Mouse (Mus musculus) T-helper 1 cell (primary cell): ENCODE results near the gene Rrad.

Source experiments
- in situ Hi-C: fragments of 300-600 bp; cut with MboI, MseI; formaldehyde crosslinking; loops from one replicate; pipeline ENCODE4 v1.15.1; 2025; ENCODE audit warnings: high pct_unique_total_duplicates

The Rrad gene

DNA sequence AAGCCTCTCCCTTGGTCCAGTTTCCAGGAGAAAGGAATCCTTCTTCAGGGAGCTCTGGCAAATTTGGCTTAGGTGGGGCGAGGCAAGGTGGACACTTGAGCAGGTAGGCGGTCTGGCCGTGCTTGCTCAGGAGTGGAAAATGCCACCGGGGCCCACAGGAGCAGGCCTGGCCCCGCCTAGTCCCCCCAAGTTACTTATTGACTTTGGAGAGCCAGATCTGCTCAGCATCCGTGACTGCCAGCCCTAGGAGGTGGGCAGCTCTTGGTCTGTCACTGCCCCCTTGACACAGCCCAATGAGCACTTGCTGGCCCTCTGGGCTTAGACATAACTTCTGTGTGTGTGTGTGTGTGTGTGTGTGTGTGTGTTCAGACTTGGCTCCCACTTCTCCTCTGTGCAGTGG, 7.0 kb downstream of the Rrad start, which contains the start of gene Cdh16:
Gene Cdh16, minus strand, starts transcription at position 236 of the 400 bp plus-strand sequence.
- in situ Hi-C loops = no loop called here

DNA sequence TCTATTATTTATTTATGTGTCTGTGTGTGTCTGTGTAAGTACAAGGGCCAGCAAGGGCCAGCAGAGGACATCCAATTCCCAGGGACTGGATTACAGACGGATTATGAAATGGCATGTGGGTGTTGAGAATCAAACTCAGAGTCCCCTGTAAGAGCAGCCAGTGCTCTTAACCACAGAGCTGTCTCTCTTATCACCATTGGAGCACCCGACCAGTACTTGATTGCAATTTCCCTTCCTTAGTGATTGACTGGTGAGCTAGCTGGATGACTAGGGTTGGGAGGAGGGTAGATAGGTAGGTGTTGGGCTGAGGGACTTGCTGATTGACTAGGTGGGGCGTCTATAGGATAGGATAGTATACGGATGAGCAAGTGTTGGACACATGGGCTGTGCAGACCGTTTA, 10.4 kb downstream of the Rrad start:
- in situ Hi-C loops = no loop called here

DNA sequence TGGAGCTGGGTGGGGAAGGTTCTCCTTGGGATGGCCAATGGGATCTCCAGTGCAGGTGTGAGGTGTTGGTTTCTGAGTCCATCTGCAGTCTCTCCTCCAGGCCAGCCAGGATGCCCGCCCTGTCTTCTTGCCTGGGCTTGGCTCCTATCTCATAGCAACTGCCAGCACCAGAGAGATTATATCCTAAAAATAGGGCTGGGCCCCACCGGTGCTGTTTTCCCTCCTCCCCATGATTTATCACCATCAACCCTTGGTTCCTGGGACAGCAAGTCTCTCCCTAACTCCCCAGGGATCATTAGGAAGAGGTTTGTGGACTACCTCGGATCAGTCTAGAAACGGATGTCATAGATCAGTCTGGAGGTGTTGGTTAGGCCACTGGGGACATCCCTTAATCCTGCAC, 18.0 kb downstream of the Rrad start:
- in situ Hi-C loops = no loop called here

DNA sequence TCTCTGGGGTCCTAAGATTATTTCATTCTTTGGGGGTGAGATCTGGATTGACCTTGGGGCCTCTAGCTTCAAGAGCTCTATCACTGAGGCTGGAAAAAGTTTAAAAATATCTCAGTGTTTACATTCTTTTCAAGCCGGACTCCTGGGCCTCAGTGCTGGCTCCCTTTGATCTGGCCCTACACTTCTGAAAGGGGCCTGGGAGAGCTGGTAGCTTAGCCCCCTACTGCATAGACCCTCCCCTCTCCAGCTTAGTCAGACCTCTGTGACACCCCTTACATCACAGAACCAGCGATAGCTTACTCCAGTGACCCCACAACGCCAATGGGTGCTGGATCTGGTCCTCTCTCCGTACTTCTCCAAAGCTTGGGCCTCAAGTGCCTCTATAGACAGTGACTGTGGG, 19.5 kb downstream of the Rrad start:
- in situ Hi-C loops = no loop called here

DNA sequence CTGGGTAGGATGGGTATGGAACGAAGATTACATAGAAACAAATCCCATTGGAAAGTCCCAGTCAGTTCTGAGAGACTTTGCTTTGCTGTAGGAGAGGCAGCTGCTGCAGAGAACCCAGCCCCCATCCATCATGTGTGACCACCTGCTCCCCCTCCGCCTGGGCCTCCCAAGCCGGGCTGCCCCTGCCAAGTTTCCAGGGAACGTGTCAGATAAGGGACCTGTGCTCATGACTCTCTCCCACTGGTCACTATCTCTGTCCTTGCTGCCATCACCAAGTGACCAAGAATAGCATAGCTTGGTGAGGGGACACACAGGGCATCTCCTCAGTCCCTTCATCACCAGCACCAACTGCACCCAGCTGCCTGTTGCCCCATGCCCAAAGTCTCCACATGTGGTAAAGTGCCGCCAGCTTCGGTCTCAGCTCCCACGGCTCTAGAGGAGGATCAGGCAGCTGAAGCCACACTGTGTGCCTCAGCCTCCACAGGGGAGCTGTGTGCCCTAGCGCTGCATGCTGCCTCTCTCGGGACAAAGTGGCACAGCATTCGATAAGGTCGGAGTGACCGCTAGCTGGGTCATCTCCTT, 20.9 kb downstream of the Rrad start:
- in situ Hi-C loops = no loop called here

DNA sequence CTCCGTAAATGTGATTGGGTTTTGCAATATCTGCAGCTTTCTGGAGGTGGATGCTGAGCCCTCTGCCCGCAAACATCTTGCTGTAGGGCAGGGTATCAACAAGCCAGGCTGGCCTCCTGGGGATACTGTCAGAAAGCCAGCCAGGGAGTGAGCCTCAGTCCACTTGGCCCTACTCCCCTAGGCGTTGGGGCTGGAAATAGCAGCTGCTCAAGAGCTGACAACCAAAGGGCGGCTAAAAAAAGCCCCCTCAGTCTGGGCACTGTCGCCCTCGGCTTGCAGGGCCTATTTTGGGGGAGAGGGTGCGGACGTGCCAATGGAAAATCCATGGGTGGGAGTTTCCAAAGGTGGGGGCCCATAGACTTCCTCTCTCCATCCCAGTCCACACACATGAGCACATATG, 21.9 kb downstream of the Rrad start:
- in situ Hi-C loops = no loop called here

DNA sequence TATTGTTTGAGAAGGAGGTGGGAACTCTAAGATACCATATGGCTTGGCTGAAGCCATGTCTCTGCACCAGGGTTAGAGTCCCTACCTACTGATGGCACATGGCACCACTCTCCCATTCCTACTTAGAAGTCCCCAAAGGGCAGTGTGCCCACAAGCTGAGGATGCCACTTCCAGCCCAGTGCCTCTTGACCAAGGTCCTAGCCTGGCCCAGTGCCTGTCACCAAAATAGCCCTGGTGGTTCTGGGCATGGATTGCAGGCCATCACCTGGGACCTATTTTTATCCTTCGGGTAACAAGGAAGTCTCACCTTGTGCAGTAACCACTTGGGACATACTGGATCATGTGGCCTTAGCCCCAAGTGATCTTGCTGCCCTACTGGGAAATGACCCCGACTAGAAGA, 23.2 kb downstream of the Rrad start:
- in situ Hi-C loops = no loop called here

DNA sequence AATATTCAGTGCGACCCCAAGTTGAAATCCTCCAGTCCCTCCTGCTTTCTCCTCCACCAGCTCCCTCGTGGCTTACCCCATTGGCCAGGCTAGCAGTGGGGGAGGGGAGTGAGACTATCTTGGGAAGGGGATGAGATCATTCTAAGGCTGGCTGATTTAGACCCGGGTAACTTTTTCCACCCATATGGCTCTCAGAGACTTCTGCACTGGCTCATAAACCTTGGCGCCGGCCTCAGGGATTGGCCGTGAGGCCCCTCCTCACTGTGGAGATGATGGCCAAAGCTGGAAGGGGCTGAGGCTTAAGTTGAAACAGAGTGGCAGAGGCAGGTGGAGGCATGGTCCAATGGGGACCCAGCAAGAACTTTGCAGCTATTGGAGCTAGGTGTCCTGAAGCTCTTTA, 24.8 kb downstream of the Rrad start:
- in situ Hi-C loops = no loop called here

DNA sequence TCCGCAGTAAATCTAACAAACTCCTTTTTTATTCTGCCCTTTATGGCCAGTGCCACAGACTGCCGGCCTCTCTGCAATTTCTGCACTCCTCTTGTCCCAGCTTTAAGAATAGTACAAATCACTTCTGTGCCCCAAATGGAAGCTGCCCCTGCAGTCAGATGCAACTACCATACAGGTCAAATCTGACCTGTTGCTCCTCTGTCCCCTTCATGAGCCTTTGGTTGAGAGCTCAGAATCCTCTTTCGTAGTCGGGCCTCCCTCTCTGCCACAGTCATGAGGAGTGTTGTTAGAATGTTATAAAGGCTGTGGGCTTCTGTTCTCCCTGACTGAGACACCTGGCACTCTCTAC, 27.9 kb downstream of the Rrad start:
- in situ Hi-C loops = no loop called here

DNA sequence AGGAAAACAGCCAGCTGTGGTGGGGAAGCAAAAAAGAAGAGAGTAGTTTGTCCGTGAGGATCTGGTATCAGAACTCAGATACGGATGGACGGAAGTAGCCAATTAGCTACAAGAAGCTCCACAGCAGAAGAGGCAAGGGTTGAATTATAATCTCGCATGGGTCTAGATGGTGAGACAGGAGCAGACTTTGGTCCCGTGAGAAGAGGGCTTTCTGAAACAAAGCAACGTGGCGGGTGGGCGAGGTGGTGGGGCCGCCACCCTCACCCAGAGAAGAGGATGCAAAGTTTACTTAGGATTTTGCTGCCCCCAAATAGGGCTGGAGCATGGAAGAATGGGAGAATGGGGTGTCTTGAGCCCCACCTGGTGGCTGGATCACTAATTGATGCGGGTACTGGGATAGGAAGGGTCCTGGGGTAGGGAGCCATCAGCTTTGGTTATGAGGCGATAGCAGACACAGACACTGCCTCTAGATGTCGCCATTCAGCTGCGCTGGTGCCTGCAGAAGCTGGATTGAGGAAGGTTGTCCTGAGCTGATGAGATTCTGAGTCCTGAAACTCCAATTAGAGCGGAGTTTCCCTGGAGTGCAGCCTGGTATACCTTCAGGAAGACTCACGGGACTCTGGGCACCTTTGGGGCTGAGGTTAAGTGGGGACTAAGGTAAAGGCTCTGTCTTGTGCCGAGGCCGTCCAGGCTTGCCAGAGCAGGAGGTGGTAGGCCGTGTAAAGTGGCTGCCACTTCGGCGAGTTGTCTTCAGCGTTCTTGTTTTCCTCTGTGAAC, 28.5 kb downstream of the Rrad start:
- in situ Hi-C loops = no loop called here

DNA sequence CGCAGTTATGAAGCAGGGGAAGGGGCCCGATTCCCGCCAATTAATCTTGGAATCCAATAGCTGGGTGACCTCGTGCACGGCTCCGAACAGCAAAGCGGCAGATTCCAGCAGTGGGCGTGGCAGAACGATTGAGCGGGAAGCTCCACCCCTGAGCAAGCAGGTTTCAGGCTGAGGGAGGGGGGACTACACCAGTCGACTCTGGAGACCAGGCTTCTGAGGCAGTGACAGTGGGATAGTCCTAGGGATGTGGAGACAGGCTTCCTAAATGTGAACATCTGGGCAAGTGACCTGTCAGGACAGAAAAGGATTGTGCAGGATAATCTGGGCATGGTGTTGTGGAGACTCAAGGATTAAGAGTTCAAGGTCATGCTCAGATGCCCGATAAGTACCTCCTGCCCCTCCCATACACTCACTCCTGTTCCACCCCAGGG, 29.2 kb downstream of the Rrad start:
- in situ Hi-C loops = no loop called here

DNA sequence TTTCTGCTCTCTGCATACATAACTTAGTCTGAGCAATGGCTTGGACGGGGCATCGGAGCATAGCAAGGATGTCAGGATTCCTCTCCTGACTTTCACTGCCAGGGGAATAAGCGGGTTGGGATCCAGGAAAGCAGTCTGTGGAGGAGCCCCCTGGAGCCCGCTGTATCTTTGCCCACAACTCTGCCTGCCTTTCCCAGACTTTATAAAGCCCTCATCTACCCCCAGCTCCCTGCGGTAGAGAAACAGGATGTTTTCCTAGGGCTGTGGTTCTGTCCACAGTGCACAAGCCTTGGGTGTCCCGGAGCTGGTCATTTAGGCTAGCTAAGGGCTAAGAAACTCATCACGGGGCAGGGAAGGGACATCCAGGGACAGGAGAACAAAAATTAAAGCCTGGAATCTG, 29.7 kb downstream of the Rrad start:
- in situ Hi-C loops = no loop called here

DNA sequence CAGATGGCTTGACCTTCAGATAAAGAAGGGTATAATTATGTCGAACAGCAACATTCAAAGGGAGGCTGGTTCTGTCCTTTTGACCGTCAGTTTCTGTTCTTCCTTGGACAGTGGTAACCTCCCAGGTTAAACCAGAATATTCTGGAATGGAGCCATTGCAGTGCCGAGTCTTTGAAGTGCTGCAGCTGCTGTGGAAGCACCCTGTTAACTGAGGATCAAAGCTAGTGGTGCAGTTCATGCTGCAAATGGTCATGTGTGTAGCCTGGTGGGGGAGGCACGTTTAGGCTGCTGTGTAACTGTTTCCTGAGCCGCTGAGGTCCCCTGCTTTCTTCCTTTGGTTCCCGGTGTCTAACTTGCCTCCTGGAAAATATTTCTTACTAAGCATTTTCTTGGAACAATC, 32.6 kb downstream of the Rrad start:
- in situ Hi-C loops = no loop called here

DNA sequence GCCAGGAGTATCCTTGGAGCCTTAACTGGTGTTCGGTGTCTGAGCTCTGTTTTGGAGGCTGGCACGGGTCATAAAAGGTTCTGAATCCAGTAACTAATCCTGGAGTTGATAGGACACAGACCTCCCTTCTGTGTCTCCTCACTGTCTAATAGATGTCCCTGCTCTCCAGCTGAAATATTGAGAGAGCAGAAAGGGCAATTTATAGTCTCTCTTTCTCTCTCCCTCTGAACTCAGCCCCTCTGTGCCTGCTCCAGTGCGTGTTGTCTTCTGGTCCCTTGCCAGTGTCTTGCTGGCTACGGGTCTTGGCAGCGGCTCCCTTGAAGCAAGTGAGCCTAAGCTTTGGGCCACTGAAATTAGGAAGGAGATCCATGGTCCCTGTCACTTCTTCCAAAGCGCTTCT, 33.5 kb downstream of the Rrad start:
- in situ Hi-C loops = no loop called here

DNA sequence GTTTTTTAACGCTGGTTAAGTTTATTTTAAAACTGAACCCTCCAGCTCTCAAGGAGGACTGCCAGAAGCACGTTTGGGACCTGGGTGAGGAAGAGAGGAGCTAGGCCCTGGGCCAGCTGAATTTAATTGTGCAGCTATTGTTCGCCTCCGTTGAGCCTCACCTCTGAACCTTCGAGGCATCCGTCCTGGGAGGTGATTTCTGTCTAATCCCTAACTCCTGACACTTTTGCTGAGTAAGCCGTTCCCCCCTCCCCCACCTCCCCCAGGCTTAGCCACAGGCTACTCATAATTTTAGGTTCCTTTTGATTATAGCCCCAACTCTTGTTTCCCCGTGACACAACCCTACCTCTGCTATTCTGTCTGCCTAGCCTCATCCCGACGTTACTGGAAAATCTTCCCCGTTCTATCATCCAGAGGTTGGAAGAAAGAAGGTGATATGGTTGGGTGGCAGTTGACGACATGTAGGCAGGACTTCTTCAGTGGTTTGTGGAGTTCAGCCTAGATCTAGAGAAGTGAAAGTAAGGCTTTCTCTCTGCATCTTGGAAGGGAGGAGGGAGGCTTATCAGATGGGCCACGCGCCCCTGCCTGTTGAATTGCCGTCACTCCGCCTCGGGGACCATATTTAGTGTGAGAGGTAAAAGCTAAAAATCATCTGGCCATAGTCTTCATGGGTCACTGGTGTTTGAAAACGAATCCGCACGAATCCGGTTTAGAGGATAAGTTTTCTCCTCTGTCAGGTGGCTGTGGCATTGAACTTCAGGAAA, 35.2 kb downstream of the Rrad start:
- in situ Hi-C loops = no loop called here

DNA sequence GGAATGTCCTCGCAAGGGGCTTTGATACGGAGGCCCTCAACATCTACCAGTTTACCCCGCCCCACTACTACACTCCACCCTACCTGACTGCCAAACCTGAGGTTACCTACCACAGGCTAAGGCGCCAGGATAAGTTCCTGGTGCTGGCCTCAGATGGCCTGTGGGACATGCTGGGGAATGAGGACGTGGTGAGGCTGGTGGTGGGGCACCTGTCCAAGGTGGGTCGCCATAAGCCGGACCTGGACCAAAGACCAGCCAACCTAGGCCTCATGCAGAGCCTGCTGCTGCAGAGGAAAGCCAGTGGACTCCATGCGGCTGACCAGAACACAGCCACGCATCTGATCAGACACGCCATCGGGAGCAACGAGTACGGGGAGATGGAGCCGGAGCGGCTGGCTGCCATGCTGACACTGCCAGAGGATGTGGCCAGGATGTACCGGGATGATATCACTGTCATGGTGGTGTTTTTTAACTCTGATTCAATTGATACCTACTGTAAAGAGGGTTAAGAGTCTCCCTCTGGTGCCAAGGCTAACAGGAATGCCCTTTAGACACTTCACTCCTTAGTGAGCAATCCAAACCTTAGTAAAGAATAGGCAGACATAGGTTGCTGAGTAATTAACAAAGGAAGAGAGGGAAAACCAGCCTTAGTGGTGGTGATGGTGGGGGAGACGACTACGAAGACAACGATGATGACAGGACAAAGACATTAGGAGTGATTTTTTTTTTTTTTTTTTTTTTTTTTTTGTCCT, 36.3 kb downstream of the Rrad start:
- in situ Hi-C loops = no loop called here

DNA sequence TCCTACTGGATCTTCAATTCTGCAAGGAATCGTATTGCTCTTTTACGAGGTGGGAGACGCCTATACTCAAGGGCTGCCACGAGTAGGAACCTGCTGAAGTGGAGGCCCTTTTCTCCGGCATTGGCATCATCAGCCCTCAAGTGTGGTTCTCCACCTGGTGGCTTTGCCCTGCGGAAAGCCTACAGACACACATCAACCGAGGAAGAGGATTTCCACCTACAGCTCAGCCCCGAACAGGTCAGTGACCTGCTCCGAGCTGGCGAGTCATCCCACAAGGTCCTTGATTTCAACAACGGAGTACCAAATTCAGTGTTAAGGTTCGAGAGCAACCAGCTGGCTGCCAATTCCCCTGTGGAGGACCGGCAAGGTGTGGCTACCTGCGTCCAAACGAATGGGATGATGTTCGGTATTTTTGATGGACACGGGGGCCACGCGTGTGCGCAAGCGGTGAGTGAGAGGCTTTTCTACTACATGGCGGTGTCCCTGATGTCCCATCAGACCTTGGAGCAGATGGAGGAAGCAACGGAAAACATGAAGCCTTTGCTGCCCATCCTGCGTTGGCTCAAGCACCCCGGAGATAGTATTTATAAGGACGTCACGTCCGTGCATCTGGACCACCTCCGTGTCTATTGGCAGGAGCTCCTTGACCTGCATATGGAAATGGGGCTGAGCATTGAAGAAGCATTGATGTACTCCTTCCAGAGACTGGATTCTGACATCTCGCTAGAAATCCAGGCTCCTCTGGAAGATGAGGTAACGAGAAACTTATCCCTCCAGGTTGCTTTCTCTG, 37.4 kb downstream of the Rrad start:
- in situ Hi-C loops = no loop called here

DNA sequence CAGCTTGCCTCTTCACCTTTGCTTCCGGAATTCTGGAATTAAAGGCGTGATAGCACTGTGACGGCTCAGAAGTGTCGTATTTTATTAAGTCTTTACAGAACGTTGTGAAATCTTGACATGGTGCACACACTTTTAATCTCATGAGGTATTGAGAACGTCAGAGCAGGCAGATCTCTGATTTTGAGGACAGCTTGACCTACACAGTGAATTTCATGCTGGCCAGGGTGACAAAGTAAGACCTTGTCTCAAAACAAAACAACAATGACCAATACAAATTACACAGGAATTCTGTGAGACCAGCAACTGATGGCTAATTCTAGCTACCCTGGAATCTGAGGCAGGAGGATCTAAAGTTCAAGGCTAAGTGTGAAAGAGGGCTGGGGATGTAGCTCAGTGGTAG, 38.6 kb downstream of the Rrad start:
- in situ Hi-C loops = no loop called here

DNA sequence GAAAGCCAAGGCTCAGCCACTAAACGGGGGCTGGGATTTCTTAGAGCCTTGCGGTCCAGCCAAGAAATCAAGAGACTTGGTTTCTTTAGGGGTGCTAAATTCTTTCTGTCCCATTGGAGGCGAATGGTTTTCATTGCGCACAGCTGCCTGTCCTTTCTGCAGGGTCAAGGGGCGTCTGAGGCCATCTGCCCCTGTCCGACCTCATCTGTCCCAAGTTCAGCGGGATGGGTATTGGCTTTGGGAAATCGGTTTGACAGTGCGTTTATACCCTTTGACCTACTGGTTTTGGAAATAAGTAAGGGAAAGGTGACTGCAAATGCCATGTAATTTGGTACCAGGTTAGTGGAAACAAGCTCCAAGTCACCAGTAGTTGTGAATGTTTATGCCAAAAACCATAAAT, 39.3 kb downstream of the Rrad start:
- in situ Hi-C loops = no loop called here

DNA sequence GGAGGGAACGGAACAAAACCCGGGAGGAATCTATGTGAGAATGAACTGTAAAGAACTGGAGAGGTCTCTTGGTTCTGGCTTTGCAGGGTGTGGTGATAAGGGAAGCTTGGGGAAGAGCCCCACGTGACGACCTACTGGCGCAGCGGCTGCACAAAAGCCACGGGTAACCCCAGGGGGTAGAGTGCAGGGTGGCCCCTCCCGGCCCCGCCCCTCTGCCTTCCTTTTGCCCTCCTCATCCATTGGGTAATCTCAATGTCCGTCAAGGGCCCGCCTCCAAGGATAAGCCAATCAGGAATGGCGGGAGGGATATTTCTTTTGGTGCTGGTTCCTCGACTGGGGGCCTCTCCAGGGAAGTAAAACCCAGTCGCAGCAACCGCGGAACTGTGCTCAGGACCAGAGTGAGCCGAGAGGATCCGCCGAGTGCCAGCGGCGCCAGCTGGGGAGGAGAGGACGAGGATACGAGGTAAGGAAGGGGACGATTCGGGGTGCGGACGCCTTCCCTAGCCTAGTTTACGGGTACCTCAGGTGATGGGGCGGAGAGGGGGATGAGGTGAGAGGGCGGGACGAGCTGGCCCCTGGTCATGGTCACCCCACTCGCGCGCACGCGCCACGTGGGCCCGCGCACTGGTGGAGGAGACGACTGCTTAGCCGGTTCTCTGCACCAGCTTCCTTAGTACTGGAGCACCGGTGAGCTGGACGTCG, 39.8 kb downstream of the Rrad start, which contains the start of gene Pdp2:
Gene Pdp2, plus strand, starts transcription at position 319 of the 702 bp plus-strand sequence.
- in situ Hi-C loops = no loop called here

DNA sequence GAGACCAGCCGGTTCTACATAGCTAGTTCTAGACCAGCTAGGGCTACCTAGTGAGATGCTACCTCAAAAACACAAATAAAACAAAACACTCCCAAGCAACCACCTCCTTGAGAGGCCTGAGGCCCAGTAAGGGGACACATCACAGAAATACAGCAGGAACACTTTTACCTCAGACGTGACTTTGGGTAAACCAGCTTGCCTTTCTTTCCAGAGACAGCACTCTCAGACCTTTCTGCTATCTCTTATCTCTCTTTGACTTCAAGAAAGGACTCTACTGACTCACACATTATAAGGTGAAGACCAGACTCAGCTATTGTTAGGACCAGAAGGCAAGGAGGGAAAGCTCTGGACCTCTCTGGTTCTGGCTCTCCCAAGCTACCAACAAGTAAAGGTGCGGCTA, 40.8 kb downstream of the Rrad start:
- in situ Hi-C loops = no loop called here
